Comparison of ENCODE assay signal across 21 mouse cellular contexts in genomic region chr10:8369894-8370500, GRCm38 (mm10).
DNase-seq lines count a peak whose midpoint lies in the region; ATAC-seq and TF ChIP-seq lines count a peak whose summit lies in the region.
"Had no signal": no experiment of that assay in that cellular context is flagged by ENCODE, and none has a peak within 500 bp of the region (broad histone marks: within the 10 kb centered on the region; RNA-seq: fewer than 3 reads in every experiment).

No protein-coding gene starts in this region.

- H3K9me3 ChIP-seq in limb, embryonic 15.5 days = no peaks in the 10 kb centered on the region
- H3K9me3 ChIP-seq: forebrain, embryonic 15.5 days; heart, embryonic 12.5 days; liver, embryonic 15.5 days; neural tube, embryonic 12.5 days had no signal

- no peaks in the 10 kb centered on the region for H3K36me3 ChIP-seq in thymus, adult 2 months (ENCODE audit: control insufficient read depth, insufficient read depth, low read length)
- H3K36me3 ChIP-seq in limb, embryonic 15.5 days = no peaks in the 10 kb centered on the region
- H3K36me3 ChIP-seq: forebrain, embryonic 15.5 days; heart, embryonic 12.5 days; liver, embryonic 15.5 days; neural tube, embryonic 12.5 days had no signal

- DNase-seq in CD4-positive, CD25-positive, alpha-beta regulatory T cell, adult 2 months (ENCODE audit: low read depth, low spot score) = peak; percentile 1
- peak; percentile 11 for DNase-seq in thymus, adult 2 months
- no peak for DNase-seq in thymus, postnatal 10 days (ENCODE audit: low spot score in 2 of 2)
- no peak for DNase-seq in testis, postnatal 10 days (ENCODE audit: low spot score)
- DNase-seq in frontal cortex, postnatal 36 days (ENCODE audit: low spot score in 2 of 2) = no peak
- DNase-seq in kidney, adult 9 months = no peak
- DNase-seq: adrenal gland, adult 8-10 months; cerebellum, adult 9-10 months; embryo, embryonic 11 days; gastrocnemius, postnatal 25 days; heart, postnatal 36 days; kidney, adult 2 months; layer of hippocampus, postnatal 36 days had no signal

- TF ChIP-seq CTCF in thymus, adult 2 months (IDR thresholded peaks at IDR 0.05; ENCODE audit: borderline replicate concordance, control insufficient read depth, extremely low read depth, insufficient read depth, low read length, poor library complexity) = no peak

- H3K27me3 ChIP-seq in thymus, adult 2 months (ENCODE audit: control insufficient read depth, insufficient read depth, low read length) = no peaks in the 10 kb centered on the region
- H3K27me3 ChIP-seq in limb, embryonic 15.5 days = no peaks in the 10 kb centered on the region
- H3K27me3 ChIP-seq: forebrain, embryonic 15.5 days; heart, embryonic 12.5 days; liver, embryonic 15.5 days; neural tube, embryonic 12.5 days had no signal

- no peak for TF ChIP-seq POLR2A in thymus, adult 2 months (IDR thresholded peaks at IDR 0.05; ENCODE audit: control insufficient read depth, extremely low read depth, insufficient read depth, low read length, poor library complexity)

- no peak overlapping the region for H3K4me3 ChIP-seq in thymus, adult 2 months (ENCODE audit: control insufficient read depth, insufficient read depth, low read length)
- H3K4me3 ChIP-seq in limb, embryonic 15.5 days = no peak overlapping the region
- H3K4me3 ChIP-seq: forebrain, embryonic 15.5 days; heart, embryonic 12.5 days; liver, embryonic 15.5 days; neural tube, embryonic 12.5 days had no signal

- 11% methylated on average over 10 of the region's 10 CpGs for WGBS in thymus, adult 2 months
- WGBS in limb, embryonic 15.5 days = 58% methylated on average over 10 of the region's 10 CpGs

- no peak overlapping the region for H3K9ac ChIP-seq in limb, embryonic 15.5 days
- H3K9ac ChIP-seq: forebrain, embryonic 15.5 days; heart, embryonic 12.5 days; liver, embryonic 15.5 days; neural tube, embryonic 12.5 days had no signal

- no peak for ATAC-seq in CD4-positive, CD25-positive, alpha-beta regulatory T cell, adult 4 months
- ATAC-seq in limb, embryonic 15.5 days (ENCODE audit: insufficient number of reproducible peaks, low FRiP score, low TSS enrichment, low read depth) = no peak
- ATAC-seq: forebrain, embryonic 15.5 days; midbrain, embryonic 16.5 days had no signal

- H3K4me1 ChIP-seq in thymus, adult 2 months (replicated peaks; ENCODE audit: control insufficient read depth, insufficient read depth, low read length) = no peaks in the 10 kb centered on the region
- H3K4me1 ChIP-seq in limb, embryonic 15.5 days = no peaks in the 10 kb centered on the region
- H3K4me1 ChIP-seq: forebrain, embryonic 15.5 days; heart, embryonic 12.5 days; liver, embryonic 15.5 days; neural tube, embryonic 12.5 days had no signal

- no peak overlapping the region for H3K27ac ChIP-seq in thymus, adult 2 months (ENCODE audit: control insufficient read depth, insufficient read depth, low read length)
- H3K27ac ChIP-seq in limb, embryonic 15.5 days = 0 out of 2 replicates have a peak overlapping the region, but pooled peaks have one; percentile 13
- H3K27ac ChIP-seq: forebrain, embryonic 15.5 days; liver, embryonic 15.5 days; macrophage; neural tube, embryonic 12.5 days had no signal

- no peak overlapping the region for H3K4me2 ChIP-seq in limb, embryonic 15.5 days
- H3K4me2 ChIP-seq: forebrain, embryonic 15.5 days; heart, embryonic 12.5 days; liver, embryonic 15.5 days; neural tube, embryonic 12.5 days had no signal

Comparison
In these comparisons a context has a peak if more than half of its experiments do, and no peak if none do; other contexts are left out.
1. DNase-seq: peak in CD4-positive, CD25-positive, alpha-beta regulatory T cell, adult 2 months (single experiment) and thymus, adult 2 months (single experiment); none in thymus, postnatal 10 days (0 of 2), testis, postnatal 10 days (single experiment), frontal cortex, postnatal 36 days (0 of 2) and kidney, adult 9 months (single experiment).